Mouse (Mus musculus): ENCODE data around the gene Cox4i2. TPM values are rescaled to one million over a fixed set of nuclear protein-coding genes. Genes with fewer than 3 reads are reported as not detected.

The Cox4i2 gene
- polyA plus RNA-seq, 1 experiment from 2014 or later: 3.5 TPM

- H3K27me3 ChIP-seq (ENCODE audit: control insufficient read depth, insufficient read depth, low read length): no peaks in the 10 kb centered on the region
- H3K9me3 ChIP-seq (ENCODE audit: control insufficient read depth, low read length): no peaks in the 10 kb centered on the region
- peak overlapping the region; percentile 84 for H3K9ac ChIP-seq (ENCODE audit: low read length)
- peak overlapping the region; percentile 83 for H3K4me2 ChIP-seq (ENCODE audit: low read depth)
- H3K27ac ChIP-seq (ENCODE audit: low read depth, low read length): peak overlapping the region; percentile 71
- DNase-seq (ENCODE audit: low spot score) (peak; percentile 29), ATAC-seq (ENCODE audit: insufficient read depth, low FRiP score, low TSS enrichment) (no peak)
- peak overlapping the region; percentile 82 for H3K4me3 ChIP-seq (ENCODE audit: low read depth, low read length)
- WGBS: 9% methylated on average over 10 of the region's 10 CpGs
- peaks cover 43% of the 10 kb centered on the region for H3K4me1 ChIP-seq (ENCODE audit: control insufficient read depth, insufficient read depth, low read length)
- H3K36me3 ChIP-seq (ENCODE audit: control insufficient read depth, insufficient read depth, low read length): no peaks in the 10 kb centered on the region
Measured at GRCm38 (mm10) chr2:152737306-152738221, 16.4 kb upstream of the Cox4i2 start.

- H3K4me1 ChIP-seq (ENCODE audit: control insufficient read depth, insufficient read depth, low read length): peaks cover 43% of the 10 kb centered on the region
- H3K9ac ChIP-seq (ENCODE audit: low read length): peak overlapping the region; percentile 84
- H3K4me3 ChIP-seq (ENCODE audit: low read depth, low read length): peak overlapping the region; percentile 82
- H3K9me3 ChIP-seq (ENCODE audit: control insufficient read depth, low read length): no peaks in the 10 kb centered on the region
- WGBS: 45% methylated on average over 2 of the region's 2 CpGs
- DNase-seq (ENCODE audit: low spot score) (peak; percentile 11), ATAC-seq (ENCODE audit: insufficient read depth, low FRiP score, low TSS enrichment) (no peak)
- H3K4me2 ChIP-seq (ENCODE audit: low read depth): peak overlapping the region; percentile 83
- H3K27ac ChIP-seq (ENCODE audit: low read depth, low read length): peak overlapping the region; percentile 71
- H3K36me3 ChIP-seq (ENCODE audit: control insufficient read depth, insufficient read depth, low read length): no peaks in the 10 kb centered on the region
- no peaks in the 10 kb centered on the region for H3K27me3 ChIP-seq (ENCODE audit: control insufficient read depth, insufficient read depth, low read length)
Measured at GRCm38 (mm10) chr2:152738341-152738740, 15.6 kb upstream of the Cox4i2 start.

GRCm38 (mm10) chr2:152739031-152739841 lies 14.7 kb upstream of the Cox4i2 start:
- H3K27me3 ChIP-seq (ENCODE audit: control insufficient read depth, insufficient read depth, low read length): no peaks in the 10 kb centered on the region
- peaks cover 43% of the 10 kb centered on the region for H3K4me1 ChIP-seq (ENCODE audit: control insufficient read depth, insufficient read depth, low read length)
- peak overlapping the region; percentile 82 for H3K4me3 ChIP-seq (ENCODE audit: low read depth, low read length)
- ATAC-seq (ENCODE audit: insufficient read depth, low FRiP score, low TSS enrichment): no peak
- WGBS: under 1% methylated on average over 34 of the region's 36 CpGs
- peak overlapping the region; percentile 71 for H3K27ac ChIP-seq (ENCODE audit: low read depth, low read length)
- H3K36me3 ChIP-seq (ENCODE audit: control insufficient read depth, insufficient read depth, low read length): no peaks in the 10 kb centered on the region
- DNase-seq (ENCODE audit: low spot score): peak; percentile 83
- no peaks in the 10 kb centered on the region for H3K9me3 ChIP-seq (ENCODE audit: control insufficient read depth, low read length)
- H3K9ac ChIP-seq (ENCODE audit: low read length): peak overlapping the region; percentile 58
- peak overlapping the region; percentile 83 for H3K4me2 ChIP-seq (ENCODE audit: low read depth)

DNA sequence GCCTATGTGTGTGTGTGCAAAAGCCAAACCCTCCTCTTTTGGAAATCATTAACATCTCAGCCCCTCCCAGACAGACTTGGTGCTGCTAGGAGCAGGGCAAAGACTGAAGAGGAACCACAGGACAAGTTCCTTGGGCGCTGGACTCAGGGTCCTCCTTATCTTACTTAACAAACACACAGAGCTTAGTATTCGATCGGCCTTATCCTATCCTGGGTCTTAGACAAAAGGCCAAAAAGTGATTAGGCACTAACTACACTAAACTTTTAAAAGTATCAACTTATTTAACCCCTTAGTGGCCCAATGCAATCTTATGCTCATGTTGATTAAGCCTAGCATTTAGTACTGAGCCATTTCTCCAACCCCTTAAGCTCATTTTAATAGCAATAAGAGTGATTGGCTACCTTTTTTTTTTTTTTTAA lies 14.1 kb upstream of the Cox4i2 start:
- peak overlapping the region; percentile 58; the same call in 1 of the 2 replicates for H3K9ac ChIP-seq (ENCODE audit: low read length)

GRCm38 (mm10) chr2:152740490-152740889 lies 13.5 kb upstream of the Cox4i2 start:
- WGBS: 49% methylated on average over 5 of the region's 5 CpGs
- ATAC-seq (ENCODE audit: insufficient read depth, low FRiP score, low TSS enrichment) (no peak), DNase-seq (ENCODE audit: low spot score) (no peak)
- Histone ChIP-seq H3K27ac (ENCODE audit: low read depth, low read length) (no peak overlapping the region), H3K9ac (ENCODE audit: low read length) (no peak overlapping the region), H3K36me3 (ENCODE audit: control insufficient read depth, insufficient read depth, low read length) (no peaks in the 10 kb centered on the region), H3K27me3 (ENCODE audit: control insufficient read depth, insufficient read depth, low read length) (no peaks in the 10 kb centered on the region), H3K4me2 (ENCODE audit: low read depth) (no peak overlapping the region), H3K9me3 (ENCODE audit: control insufficient read depth, low read length) (no peaks in the 10 kb centered on the region), H3K4me3 (ENCODE audit: low read depth, low read length) (no peak overlapping the region), H3K4me1 (ENCODE audit: control insufficient read depth, insufficient read depth, low read length) (peaks cover 37% of the 10 kb centered on the region)

More for the DNA sequence above, 14.1 kb upstream of the Cox4i2 start:
- DNase-seq (ENCODE audit: low spot score): no peak
- H3K9me3 ChIP-seq (ENCODE audit: control insufficient read depth, low read length): no peaks in the 10 kb centered on the region
- no peaks in the 10 kb centered on the region for H3K27me3 ChIP-seq (ENCODE audit: control insufficient read depth, insufficient read depth, low read length)
- no peak for ATAC-seq (ENCODE audit: insufficient read depth, low FRiP score, low TSS enrichment)
- H3K4me3 ChIP-seq (ENCODE audit: low read depth, low read length): no peak overlapping the region; the same call in 1 of the 2 replicates
- H3K4me2 ChIP-seq (ENCODE audit: low read depth): peak overlapping the region; percentile 83
- no peaks in the 10 kb centered on the region for H3K36me3 ChIP-seq (ENCODE audit: control insufficient read depth, insufficient read depth, low read length)
- 38% methylated on average over 3 of the region's 3 CpGs for WGBS
- H3K4me1 ChIP-seq (ENCODE audit: control insufficient read depth, insufficient read depth, low read length): peaks cover 39% of the 10 kb centered on the region
- H3K27ac ChIP-seq (ENCODE audit: low read depth, low read length): no peak overlapping the region

- peaks cover 32% of the 10 kb centered on the region for H3K4me1 ChIP-seq (ENCODE audit: control insufficient read depth, insufficient read depth, low read length)
- no peak overlapping the region; the same call in 1 of the 2 replicates for H3K9ac ChIP-seq (ENCODE audit: low read length)
- H3K27me3 ChIP-seq (ENCODE audit: control insufficient read depth, insufficient read depth, low read length): no peaks in the 10 kb centered on the region
- H3K36me3 ChIP-seq (ENCODE audit: control insufficient read depth, insufficient read depth, low read length): no peaks in the 10 kb centered on the region
- H3K27ac ChIP-seq (ENCODE audit: low read depth, low read length): no peak overlapping the region
- H3K4me2 ChIP-seq (ENCODE audit: low read depth): no peak overlapping the region
- no peak overlapping the region for H3K4me3 ChIP-seq (ENCODE audit: low read depth, low read length)
- ATAC-seq (ENCODE audit: insufficient read depth, low FRiP score, low TSS enrichment) (no peak), DNase-seq (ENCODE audit: low spot score) (peak; percentile 56)
- WGBS: 57% methylated on average over 14 of the region's 14 CpGs
- H3K9me3 ChIP-seq (ENCODE audit: control insufficient read depth, low read length): no peaks in the 10 kb centered on the region
Measured at GRCm38 (mm10) chr2:152741153-152742041, 12.6 kb upstream of the Cox4i2 start.

GRCm38 (mm10) chr2:152742435-152742834 lies 11.5 kb upstream of the Cox4i2 start:
- Histone ChIP-seq H3K4me1 (ENCODE audit: control insufficient read depth, insufficient read depth, low read length) (peaks cover 32% of the 10 kb centered on the region), H3K36me3 (ENCODE audit: control insufficient read depth, insufficient read depth, low read length) (no peaks in the 10 kb centered on the region), H3K27ac (ENCODE audit: low read depth, low read length) (no peak overlapping the region), H3K9me3 (ENCODE audit: control insufficient read depth, low read length) (no peaks in the 10 kb centered on the region), H3K4me2 (ENCODE audit: low read depth) (no peak overlapping the region), H3K9ac (ENCODE audit: low read length) (no peak overlapping the region), H3K27me3 (ENCODE audit: control insufficient read depth, insufficient read depth, low read length) (no peaks in the 10 kb centered on the region), H3K4me3 (ENCODE audit: low read depth, low read length) (no peak overlapping the region)
- DNase-seq (ENCODE audit: low spot score): peak; percentile 85
- peak; percentile 62; the same call in 1 of the 2 replicates for ATAC-seq (ENCODE audit: insufficient read depth, low FRiP score, low TSS enrichment)
- WGBS: 33% methylated on average over 10 of the region's 10 CpGs

Measured in neural tube, embryonic 11.5 days (tissue).